Mouse (Mus musculus) gastrocnemius, postnatal 10 days (tissue): Measurements from ENCODE around the gene Rasip1. TPM values are rescaled to one million over a fixed set of nuclear protein-coding genes. Genes with fewer than 3 reads are reported as not detected.

Source experiments
- DNase-seq: peaks from one replicate; pipeline ENCODE4 v3.0.0; 2021; ENCODE audit warnings: mixed read lengths
- total RNA-seq, 2 experiments: library from RNA; stranded (reverse); gene quantifications; 2 replicates each; pipeline ENCODE4 v1.2.3; 2021

Gene Rasip1
- total RNA-seq, 2 experiments from 2014 or later: 17.2 to 19.7 TPM

GRCm38 (mm10) chr7:45623507-45623906 is 3.8 kb upstream of the Rasip1 start:
- DNase-seq: no peak

DNA sequence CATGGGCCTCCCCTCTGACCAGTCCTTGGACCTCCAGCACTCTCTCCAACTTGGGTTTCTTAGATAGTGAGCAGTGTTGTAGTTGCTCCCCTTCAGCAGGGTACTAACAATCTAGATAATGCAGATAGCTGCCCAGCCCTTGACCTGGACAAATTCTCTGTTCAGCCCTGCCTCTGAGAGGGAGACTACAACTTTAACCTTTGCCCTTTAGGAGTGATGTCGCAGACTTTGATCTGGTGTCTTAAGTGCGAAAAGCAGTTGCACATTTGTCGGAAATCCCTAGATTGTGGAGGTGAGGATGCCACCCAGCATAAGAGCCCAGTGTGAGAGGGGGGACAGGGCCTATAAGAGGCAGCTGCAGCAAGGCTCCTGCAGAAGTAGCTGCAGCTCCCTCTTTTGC is 2.6 kb upstream of the Rasip1 start:
- no peak for DNase-seq

DNA sequence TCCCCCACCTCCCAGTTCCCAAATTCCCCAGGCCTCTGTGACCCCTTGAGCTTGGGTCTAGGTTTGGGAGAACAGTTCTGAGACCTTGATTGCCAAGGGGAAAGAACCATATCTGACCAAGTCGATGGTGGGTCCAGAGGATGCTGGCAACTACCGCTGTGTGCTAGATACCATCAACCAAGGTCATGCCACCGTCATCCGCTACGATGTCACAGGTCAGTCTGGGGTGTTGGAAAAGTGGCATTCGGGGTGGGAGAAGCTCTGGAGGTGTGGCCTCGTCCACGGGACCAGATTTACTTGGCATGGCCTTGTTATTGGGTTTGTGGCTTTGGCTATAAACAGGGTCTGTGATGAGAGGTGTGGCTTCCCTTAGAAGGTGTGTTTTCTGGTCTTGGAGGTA is 1.8 kb upstream of the Rasip1 start:
- DNase-seq: no peak

DNA sequence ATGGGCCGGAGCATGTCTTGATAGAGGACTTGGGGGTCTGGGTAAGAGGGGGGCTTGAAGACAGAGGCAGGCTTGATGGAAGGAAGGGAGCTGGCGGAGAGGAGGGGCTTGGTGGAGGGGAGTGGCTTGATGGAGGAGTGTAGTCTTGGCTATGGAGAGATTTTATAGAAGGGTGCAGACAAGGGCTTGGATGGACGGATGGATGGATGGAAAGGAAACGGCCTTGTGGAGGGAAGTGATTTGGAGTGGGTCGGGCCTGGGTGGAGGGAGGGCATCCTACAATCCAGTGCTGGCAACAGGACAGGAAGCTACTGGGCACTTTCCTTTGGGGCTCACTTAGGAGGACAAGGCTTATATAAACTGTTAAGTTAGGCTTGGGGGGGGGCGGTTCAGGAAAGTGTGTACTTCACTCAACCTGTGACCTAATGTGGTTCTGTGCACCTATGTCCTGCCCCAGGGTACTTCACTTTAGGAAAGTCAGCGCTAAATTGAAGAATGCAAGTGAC is 664 bp upstream of the Rasip1 start:
- DNase-seq: no peak

GRCm38 (mm10) chr7:45628364-45629294 is 1.3 kb downstream of the Rasip1 start:
- DNase-seq: peak; percentile 96

GRCm38 (mm10) chr7:45630064-45630907 is 3.0 kb downstream of the Rasip1 start:
- no peak for DNase-seq

GRCm38 (mm10) chr7:45632499-45632898 is 5.2 kb downstream of the Rasip1 start:
- no peak for DNase-seq

DNA sequence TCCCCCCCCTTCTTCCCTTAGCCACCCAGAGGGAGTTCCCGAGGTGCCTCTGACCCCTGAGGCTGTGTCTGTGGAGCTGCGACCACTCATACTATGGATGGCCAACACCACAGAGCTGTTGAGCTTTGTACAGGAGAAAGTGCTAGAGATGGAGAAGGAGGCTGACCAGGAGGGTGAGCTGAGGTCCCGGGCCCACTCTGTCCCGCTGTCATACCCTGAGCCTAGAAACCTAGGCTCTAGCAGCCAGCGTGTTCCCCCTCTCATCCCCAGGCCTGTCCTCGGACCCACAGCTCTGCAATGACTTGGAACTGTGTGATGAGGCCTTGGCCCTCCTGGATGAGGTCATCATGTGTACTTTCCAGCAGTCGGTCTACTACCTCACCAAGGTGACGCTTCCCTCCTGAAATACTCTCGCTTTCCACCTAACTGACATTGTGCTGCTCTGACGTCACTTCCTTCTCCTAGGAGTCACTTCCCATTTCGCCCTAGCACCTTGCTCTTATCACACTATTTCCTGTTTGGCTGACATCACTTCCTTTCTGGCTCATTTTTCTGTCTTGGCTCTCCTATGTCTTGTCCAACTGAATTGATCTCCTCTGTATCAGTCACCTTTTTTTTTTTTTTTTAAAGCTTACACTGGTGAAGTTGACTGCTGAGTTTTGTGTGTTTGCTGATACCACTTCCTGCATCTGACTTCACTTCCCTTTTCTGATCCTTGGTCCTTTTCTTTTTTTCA is 7.8 kb downstream of the Rasip1 start:
- DNase-seq: no peak

DNA sequence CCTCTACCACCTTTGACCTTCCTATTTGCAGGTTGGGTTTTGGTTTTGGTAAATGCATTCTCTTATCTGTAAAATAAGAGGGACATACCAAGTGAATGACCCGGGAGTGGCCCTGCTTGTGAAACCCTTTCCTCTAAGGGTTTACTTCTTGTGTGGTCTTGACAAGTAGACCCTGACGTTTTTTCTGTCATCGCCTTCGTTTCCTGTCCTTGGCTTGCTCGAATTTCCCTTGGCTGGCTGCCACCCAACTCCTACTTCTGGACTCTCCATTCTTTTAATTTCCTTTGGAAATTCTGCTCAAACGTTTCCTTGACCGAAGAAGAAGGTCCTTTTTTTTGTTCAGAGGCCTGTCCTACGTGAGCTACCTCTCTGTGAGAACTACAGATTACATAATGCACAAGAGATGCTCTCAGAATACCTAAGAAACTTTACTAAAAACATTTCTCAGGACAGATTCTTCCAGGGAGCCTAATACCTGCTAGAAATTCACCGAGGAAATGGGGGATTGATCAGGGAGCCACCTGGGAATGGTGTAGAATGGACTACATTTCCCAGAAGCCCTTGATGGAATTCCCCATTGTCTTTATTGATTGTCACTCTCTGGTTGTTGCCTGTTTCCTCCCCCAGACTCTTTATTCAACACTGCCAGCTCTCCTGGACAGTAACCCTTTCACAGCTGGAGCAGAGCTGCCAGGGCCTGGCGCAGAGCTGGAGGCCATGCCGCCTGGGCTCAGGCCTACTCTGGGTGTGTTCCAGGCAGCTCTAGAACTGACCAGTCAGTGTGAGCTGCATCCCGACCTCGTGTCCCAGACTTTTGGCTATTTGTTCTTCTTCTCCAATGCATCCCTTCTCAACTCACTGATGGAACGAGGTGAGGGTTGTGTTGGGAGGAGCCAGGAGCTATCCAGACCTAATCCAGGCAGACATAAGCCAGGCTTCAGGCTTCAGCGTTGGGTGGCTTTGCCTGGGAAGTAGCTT is 8.7 kb downstream of the Rasip1 start:
- no peak for DNase-seq

DNA sequence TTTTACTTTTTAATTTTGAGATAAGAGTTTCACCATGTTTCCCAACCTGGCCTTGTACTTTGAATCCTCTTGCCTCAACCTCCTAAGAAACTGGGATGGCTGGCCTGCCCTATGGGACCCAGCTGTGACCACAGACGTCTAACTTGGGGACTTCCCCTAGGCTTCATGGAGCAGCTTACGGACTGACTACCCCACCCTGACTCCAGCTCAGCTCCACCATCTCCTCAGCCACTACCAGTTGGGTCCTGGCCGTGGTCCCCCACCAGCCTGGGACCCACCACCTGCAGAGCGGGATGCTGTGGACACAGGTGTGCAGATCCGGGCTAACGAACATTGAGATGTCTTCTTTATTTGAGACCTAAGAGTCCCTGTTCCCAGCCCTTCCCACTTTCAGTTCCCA is 10.4 kb downstream of the Rasip1 start:
- DNase-seq: no peak

- DNase-seq: peak; percentile 91
These were observed 11.5 kb downstream of the Rasip1 start for GRCm38 (mm10) chr7:45638623-45639401.

- DNase-seq: peak; percentile 78
These were observed 12.3 kb downstream of the Rasip1 start, which contains the start of gene Mamstr for GRCm38 (mm10) chr7:45639561-45640027. Mamstr (plus strand) TSS chr7:45639977.

- DNase-seq: no peak
These were observed 13.1 kb downstream of the Rasip1 start for GRCm38 (mm10) chr7:45640191-45640957.

- peak; percentile 64 for DNase-seq
These were observed 14.2 kb downstream of the Rasip1 start for GRCm38 (mm10) chr7:45641391-45642040.

DNA sequence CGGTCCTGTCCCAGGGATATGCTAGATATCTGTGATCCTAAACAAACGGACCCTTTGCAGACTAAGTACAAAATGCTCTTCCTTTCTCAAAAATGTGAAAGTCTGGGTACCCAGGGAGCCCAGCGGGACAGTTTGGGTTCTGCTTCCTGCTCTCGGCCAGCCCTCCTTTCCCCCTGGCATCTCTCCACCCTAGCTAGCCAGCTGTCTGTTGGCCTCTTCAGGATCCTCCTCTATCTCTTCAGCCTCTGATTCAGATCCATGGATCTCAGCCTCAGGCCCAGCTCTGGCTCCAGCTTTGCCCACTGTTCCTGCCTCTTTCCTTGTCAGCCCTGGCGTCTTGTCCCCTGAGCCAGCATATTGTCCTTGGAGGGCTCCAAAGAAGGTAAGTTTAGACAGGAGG is 14.8 kb downstream of the Rasip1 start:
- peak; percentile 51 for DNase-seq

- no peak for DNase-seq
These were observed 15.4 kb downstream of the Rasip1 start for GRCm38 (mm10) chr7:45642503-45643255.

GRCm38 (mm10) chr7:45643441-45644178 is 16.3 kb downstream of the Rasip1 start:
- peak; percentile 97 for DNase-seq
